Comparison of ENCODE assay signal across 8 mouse cellular contexts in genomic region chr4:83350719-83351118, GRCm38 (mm10). TPM values are rescaled to one million over a fixed set of nuclear protein-coding genes. Genes with fewer than 3 reads are reported as not detected.
DNase-seq lines count a peak whose midpoint lies in the region; ATAC-seq and TF ChIP-seq lines count a peak whose summit lies in the region.

No protein-coding gene starts in this region.

- no peak overlapping the region for H3K27ac ChIP-seq in kidney, embryonic 14.5 days (ENCODE audit: low read depth, low read length)
- peak overlapping the region; percentile 77 for H3K27ac ChIP-seq in heart, adult 2 months

- no peaks in the 10 kb centered on the region for H3K79me2 ChIP-seq in heart, adult 2 months (replicated peaks; ENCODE audit: control insufficient read depth, insufficient read depth, low read length)

- intact Hi-C loops in heart, adult 2 months (cut with DNase I): loop anchor here (2.0 kb wide), 2 partner anchors 26 to 42 kb away; partner anchors contain the start of gene Ttc39b

- no peaks in the 10 kb centered on the region for H3K4me1 ChIP-seq in kidney, embryonic 14.5 days (ENCODE audit: control insufficient read depth, insufficient read depth, low read length)
- H3K4me1 ChIP-seq in heart, adult 2 months (ENCODE audit: control insufficient read depth, insufficient read depth, low read length): peaks cover 4% of the 10 kb centered on the region

- TF ChIP-seq EP300 in heart, adult 2 months (IDR thresholded peaks at IDR 0.05; ENCODE audit: insufficient read depth, low read depth, low read length): peak; percentile 88

- TF ChIP-seq POLR2A in heart, adult 2 months (IDR thresholded peaks at IDR 0.05; ENCODE audit: insufficient read depth, low read depth, low read length): no peak

- TF ChIP-seq CTCF in heart, adult 2 months (IDR thresholded peaks at IDR 0.05): no peak

- ATAC-seq in kidney, embryonic 14.5 days (ENCODE audit: low FRiP score, low TSS enrichment): no peak

- H3K36me3 ChIP-seq in kidney, embryonic 14.5 days (ENCODE audit: control insufficient read depth, insufficient read depth, low read length): no peaks in the 10 kb centered on the region
- H3K36me3 ChIP-seq in heart, adult 2 months (ENCODE audit: control insufficient read depth, insufficient read depth, low read length): peaks cover 3% of the 10 kb centered on the region; the same call in 1 of the 2 replicates

- H3K4me2 ChIP-seq in kidney, embryonic 14.5 days (replicated peaks; ENCODE audit: low read depth, low read length): no peak overlapping the region

- H3K9ac ChIP-seq in kidney, embryonic 14.5 days (ENCODE audit: low read depth, low read length): no peak overlapping the region
- H3K9ac ChIP-seq in heart, adult 2 months (ENCODE audit: low read depth, low read length): no peak overlapping the region

- H3K9me3 ChIP-seq in kidney, embryonic 14.5 days (ENCODE audit: control insufficient read depth, low read length): no peaks in the 10 kb centered on the region

- peak; percentile 74 for DNase-seq in kidney, adult 11 months
- peak; percentile 46 for DNase-seq in cerebellum, adult 8-10 months
- peak; percentile 87 to 92 for DNase-seq in heart, adult 2 months
- DNase-seq in layer of hippocampus, adult 9-11 months: peak; percentile 76
- DNase-seq in lung, postnatal 4 days: peak; percentile 77 to 89
- no peak for DNase-seq in thymus, postnatal 10 days (ENCODE audit: low spot score in 2 of 2)
- DNase-seq in thymus, postnatal 25 days: no peak

- no peaks in the 10 kb centered on the region for H3K27me3 ChIP-seq in kidney, embryonic 14.5 days (ENCODE audit: control insufficient read depth, insufficient read depth, low read length)
- H3K27me3 ChIP-seq in heart, adult 2 months (ENCODE audit: control insufficient read depth, insufficient read depth, low read length): no peaks in the 10 kb centered on the region

- no peak overlapping the region for H3K4me3 ChIP-seq in kidney, embryonic 14.5 days (ENCODE audit: low read length)
- H3K4me3 ChIP-seq in heart, adult 2 months: no peak overlapping the region

- WGBS in kidney, embryonic 14.5 days: 67% methylated on average over 6 of the region's 6 CpGs
- WGBS in heart, adult 2 months: 13% methylated on average over 6 of the region's 6 CpGs

RNA-seq across cellular contexts. Expression of gene Ttc39b, which starts 26.7 kb away (rescaled TPM):
- polyA plus RNA-seq in kidney, embryonic 14.5 days (2014; fragmentation: Nextera tagmentation; extraction: Ambion mirVana): 2.2 and 2.3 TPM in 2 replicates
- total RNA-seq in heart, adult 2 months (2021): 10 to 100 TPM; 16.2 to 21.9 TPM
- 3.8 and 7.4 TPM in 2 replicates for polyA plus RNA-seq in heart, adult 2 months (2012; rRNA removed)

Comparison
In these comparisons a context has a peak if more than half of its experiments do, and no peak if none do; other contexts are left out.
1. DNase-seq: peak in kidney, adult 11 months (single experiment), cerebellum, adult 8-10 months (single experiment), heart, adult 2 months (2 of 2), layer of hippocampus, adult 9-11 months (single experiment) and lung, postnatal 4 days (2 of 2); none in thymus, postnatal 10 days (0 of 2) and thymus, postnatal 25 days (single experiment).